Mouse (Mus musculus) forebrain, embryonic 13.5 days (tissue): ENCODE measurements around the gene Aamp. TPM values are rescaled to one million over a fixed set of nuclear protein-coding genes. Genes with fewer than 3 reads are reported as not detected.
"Not testable (repeated sequence)": the region's sequence is repeated elsewhere in the genome, so short reads cannot be mapped to it uniquely, and the experiment has no call there.

Experiments
- ATAC-seq: fragments of 200-750 bp; cut with Nextera tagmentation; 2 replicates; pipeline ENCODE4 v1.8.0; 2017
- H3K27ac ChIP-seq: fragments of 300-500 bp; sonication (generic); 2 replicates; pipeline ENCODE4 v1.5.1; 2015; ENCODE audit warnings: inconsistent platforms, mild to moderate bottlenecking, moderate library complexity
- H3K27me3 ChIP-seq: fragments of 300-500 bp; sonication (generic); 2 replicates; pipeline ENCODE4 v1.6.1; 2015; ENCODE audit warnings: mild to moderate bottlenecking, inconsistent platforms
- H3K36me3 ChIP-seq: fragments of 300-500 bp; sonication (generic); 2 replicates; pipeline ENCODE4 v1.6.1; 2015; ENCODE audit warnings: mild to moderate bottlenecking, inconsistent platforms; ENCODE audit not compliant: poor library complexity, severe bottlenecking
- H3K4me1 ChIP-seq: fragments of 300-500 bp; sonication (generic); 2 replicates; pipeline ENCODE4 v1.6.1; 2015; ENCODE audit warnings: inconsistent platforms
- H3K4me2 ChIP-seq: fragments of 300-500 bp; sonication (generic); 2 replicates; pipeline ENCODE4 v1.6.1; 2015; ENCODE audit warnings: inconsistent platforms, mild to moderate bottlenecking, moderate library complexity
- H3K4me3 ChIP-seq: fragments of 300-500 bp; sonication (generic); 2 replicates; pipeline ENCODE4 v1.5.1; 2015; ENCODE audit warnings: mild to moderate bottlenecking, inconsistent platforms
- H3K9ac ChIP-seq: fragments of 300-500 bp; sonication (generic); 2 replicates; pipeline ENCODE4 v1.6.1; 2015; ENCODE audit warnings: mild to moderate bottlenecking, inconsistent platforms
- H3K9me3 ChIP-seq: fragments of 300-500 bp; sonication (generic); replicated peaks from 2 replicates; pipeline ENCODE4 v1.6.1; 2016; ENCODE audit warnings: inconsistent platforms
- WGBS: fragments of 180-500 bp; shearing (Covaris S2); methylation state at CpG from one replicate; pipeline ENCODE4 v1.1.7; 2015; 5-methylcytosine and 5-hydroxymethylcytosine counted together
- polyA plus RNA-seq: library from polyadenylated mRNA; unstranded; fragments of >200 nt; fragmentation: Nextera tagmentation; extraction: Ambion mirVana; gene quantifications from 2 replicates; pipeline ENCODE4 v1.2.1, GENCODE M21; 2015

Gene Aamp
- polyA plus RNA-seq, 1 experiment from 2014 or later: 195 TPM

DNA sequence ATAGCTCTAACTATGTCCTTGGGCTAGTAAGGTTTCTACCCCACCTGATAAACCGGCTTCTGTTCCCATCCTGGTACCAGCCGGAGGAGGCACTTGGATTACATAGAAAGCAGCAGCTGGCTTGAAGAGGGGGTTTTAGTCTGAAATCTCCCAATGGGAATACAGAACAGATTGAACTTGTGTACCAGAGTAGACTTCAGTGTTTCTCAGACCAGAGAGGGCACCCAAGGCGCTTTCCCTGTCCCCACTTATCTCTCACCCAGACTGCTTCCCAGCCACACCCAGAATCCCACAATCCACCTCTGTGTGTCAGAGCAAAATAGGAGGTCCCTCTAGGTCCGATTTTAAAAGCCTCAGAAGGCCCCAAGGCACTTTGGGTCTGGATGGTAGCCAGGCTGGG lies 3.8 kb upstream of the Aamp start:
- Histone ChIP-seq H3K36me3 (peaks cover 36% of the 10 kb centered on the region), H3K9ac (no peak overlapping the region), H3K4me3 (no peak overlapping the region), H3K27me3 (no peaks in the 10 kb centered on the region), H3K9me3 (no peaks in the 10 kb centered on the region), H3K4me2 (no peak overlapping the region), H3K27ac (no peak overlapping the region), H3K4me1 (peaks cover 22% of the 10 kb centered on the region)
- 79% methylated on average over 4 of the region's 4 CpGs for WGBS
- no peak for ATAC-seq

DNA sequence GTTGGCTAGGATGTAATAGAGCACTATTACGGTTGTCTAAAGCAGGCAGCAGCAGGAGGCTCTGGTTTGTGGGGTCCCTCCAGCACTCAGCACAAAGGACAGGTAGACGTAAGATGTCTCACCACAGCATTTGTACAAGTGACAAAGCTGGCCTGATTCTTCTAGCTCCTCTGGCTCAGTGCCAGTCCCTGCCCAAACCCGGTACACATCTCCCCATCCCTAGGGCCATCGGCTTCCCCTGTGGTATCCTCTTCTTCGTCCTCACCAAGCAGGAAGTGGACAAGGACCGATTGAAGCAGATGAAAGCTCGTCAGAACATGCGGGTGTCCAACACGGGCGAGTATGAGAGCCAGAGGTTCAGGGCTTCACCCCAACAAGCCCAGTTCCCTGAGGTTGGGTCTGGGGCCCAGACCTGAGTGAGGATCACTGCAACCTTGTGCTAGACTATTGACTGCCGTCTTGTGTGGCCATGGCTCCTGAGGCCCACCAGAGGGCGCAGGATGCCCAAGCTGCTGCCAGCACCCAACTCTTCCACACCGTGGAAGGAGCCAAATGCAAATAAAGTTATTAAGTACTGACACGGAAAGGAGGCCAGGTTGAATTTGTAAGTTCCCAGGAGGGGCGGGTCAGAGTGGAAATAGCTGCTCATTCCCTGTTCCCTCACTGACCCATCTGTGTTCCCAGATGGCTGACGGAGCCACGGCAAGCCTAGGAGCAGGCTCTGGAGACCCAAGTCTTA lies 2.5 kb upstream of the Aamp start:
- H3K9me3 ChIP-seq, H3K27me3 ChIP-seq, H3K9ac ChIP-seq, H3K4me2 ChIP-seq, H3K4me3 ChIP-seq, ATAC-seq, H3K27ac ChIP-seq: not testable (repeated sequence)
- Histone ChIP-seq H3K4me1 (peaks cover 29% of the 10 kb centered on the region), H3K36me3 (peaks cover 40% of the 10 kb centered on the region)
- WGBS: 56% methylated on average over 16 of the region's 17 CpGs

DNA sequence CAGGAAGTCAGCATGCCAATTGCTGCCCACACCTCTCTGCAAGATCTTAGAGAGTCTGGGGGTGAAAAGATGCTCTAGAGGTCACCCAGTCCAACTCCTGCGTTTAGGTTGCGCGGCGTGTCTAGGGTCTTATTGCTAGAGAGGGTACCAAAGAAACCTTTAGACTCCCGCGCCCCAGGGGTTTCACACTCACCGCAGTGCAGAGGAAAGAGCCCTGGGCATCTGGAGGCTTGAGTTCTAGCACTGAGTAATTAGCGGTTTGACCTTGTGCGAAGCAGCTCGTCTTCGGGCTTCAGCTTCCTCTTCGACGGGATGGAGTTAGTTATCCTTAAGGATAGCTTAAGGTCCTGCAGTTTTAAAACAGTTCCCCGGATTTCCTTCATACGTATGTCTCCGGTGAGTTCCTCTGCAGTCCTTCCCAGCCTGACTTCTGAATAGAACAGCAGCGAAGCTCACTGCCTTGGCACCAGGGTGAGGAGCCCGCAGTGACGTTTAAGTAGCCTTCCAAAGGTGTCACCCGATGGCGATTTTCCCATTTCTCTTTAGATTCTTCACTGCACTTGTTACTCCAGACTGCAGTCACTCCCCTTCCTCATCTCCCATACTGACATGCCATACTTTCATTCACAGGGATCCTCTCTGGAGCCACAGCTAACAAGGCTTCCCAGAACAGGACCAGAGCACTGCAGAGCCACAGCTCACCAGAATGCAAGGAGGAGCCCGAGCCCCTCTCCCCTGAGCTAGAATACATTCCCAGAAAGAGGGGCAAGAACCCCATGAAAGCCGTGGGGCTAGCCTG lies 873 bp upstream of the Aamp start:
- H3K27ac ChIP-seq: no peak overlapping the region
- ATAC-seq: no peak
- H3K27me3 ChIP-seq: no peaks in the 10 kb centered on the region
- H3K9me3 ChIP-seq: no peaks in the 10 kb centered on the region
- peak overlapping the region; percentile 82 for H3K4me2 ChIP-seq
- 4% methylated on average over 23 of the region's 23 CpGs for WGBS
- H3K36me3 ChIP-seq: peaks cover 51% of the 10 kb centered on the region
- peaks cover 29% of the 10 kb centered on the region for H3K4me1 ChIP-seq
- H3K9ac ChIP-seq: peak overlapping the region; percentile 74
- peak overlapping the region; percentile 77 for H3K4me3 ChIP-seq

DNA sequence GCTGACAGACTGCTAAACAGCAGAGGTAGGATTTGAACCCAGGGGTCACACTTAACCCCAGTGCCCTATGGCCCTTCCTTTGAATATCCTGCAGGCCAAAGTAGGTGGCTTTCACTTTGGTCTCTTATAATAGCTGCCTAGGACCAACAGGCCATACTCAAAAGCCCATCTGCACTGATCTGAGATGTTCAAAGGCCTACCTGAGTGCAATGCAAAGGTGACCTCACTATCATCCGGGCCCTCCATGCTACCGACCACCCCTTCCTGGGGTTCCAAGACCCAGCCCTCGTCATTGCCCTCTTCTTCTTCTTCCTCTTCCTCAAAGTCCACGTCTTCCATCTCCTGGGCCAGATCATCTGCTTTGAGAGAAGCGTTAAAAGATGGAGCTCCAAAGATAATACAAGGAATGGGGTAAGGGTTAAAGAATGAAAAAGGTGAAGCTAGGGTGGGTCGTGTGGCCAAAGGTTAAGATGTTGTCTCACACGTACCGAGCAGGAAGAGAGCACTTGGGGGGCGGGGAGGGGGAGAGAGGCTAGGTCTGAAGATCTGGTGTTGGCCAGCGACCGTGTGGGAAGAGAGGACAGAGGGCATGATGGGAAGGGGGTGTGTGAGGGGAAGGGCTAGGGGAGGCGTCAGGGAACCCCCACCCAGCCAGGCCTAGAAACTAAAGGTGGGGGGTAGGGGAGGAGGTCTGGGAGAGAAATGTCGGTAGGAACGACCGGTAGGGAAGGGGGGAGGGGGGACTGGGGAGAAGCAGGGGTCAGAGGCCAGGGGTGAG lies 663 bp downstream of the Aamp start:
- ATAC-seq: peak; percentile 41
- 13% methylated on average over 15 of the region's 15 CpGs for WGBS
- Histone ChIP-seq H3K4me3 (peak overlapping the region; percentile 77), H3K9ac (peak overlapping the region; percentile 83), H3K36me3 (peaks cover 52% of the 10 kb centered on the region), H3K27ac (peak overlapping the region; percentile 31; the same call in 1 of the 2 replicates), H3K9me3 (no peaks in the 10 kb centered on the region), H3K27me3 (no peaks in the 10 kb centered on the region), H3K4me1 (peaks cover 21% of the 10 kb centered on the region), H3K4me2 (peak overlapping the region; percentile 88)

- peaks cover 48% of the 10 kb centered on the region for H3K36me3 ChIP-seq
- no peak for ATAC-seq
- H3K27ac ChIP-seq: no peak overlapping the region
- H3K4me2 ChIP-seq: peak overlapping the region; percentile 88; the same call in 1 of the 2 replicates
- no peak overlapping the region for H3K9ac ChIP-seq
- H3K4me3 ChIP-seq: no peak overlapping the region
- 91% methylated on average over 10 of the region's 10 CpGs for WGBS
- H3K4me1 ChIP-seq: peaks cover 21% of the 10 kb centered on the region
- H3K27me3 ChIP-seq: no peaks in the 10 kb centered on the region
- H3K9me3 ChIP-seq: no peaks in the 10 kb centered on the region
These were observed 1.5 kb downstream of the Aamp start for GRCm38 (mm10) chr1:74282896-74283625.

DNA sequence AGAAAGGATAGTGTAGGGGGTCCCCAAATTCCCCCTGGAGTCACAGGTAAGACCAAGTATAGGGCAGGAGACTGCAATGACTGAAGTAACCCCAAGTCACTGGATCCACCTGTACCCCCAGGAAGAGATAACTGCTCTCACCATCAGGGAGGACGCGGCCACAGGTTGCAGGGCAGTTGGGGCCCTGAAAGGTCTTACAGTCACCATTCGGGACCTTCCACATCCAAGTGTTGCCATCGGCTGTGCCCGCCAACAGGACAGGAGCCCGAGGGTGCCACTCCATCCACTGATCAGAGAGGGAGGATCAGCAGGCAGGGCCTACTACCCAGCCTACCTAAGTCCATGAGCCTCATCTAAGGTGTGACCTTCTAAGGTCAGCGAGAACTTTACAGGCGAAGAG lies 2.7 kb downstream of the Aamp start:
- H3K36me3 ChIP-seq: peaks cover 48% of the 10 kb centered on the region
- ATAC-seq: no peak
- no peak overlapping the region for H3K27ac ChIP-seq
- no peak overlapping the region for H3K9ac ChIP-seq
- H3K4me1 ChIP-seq: peaks cover 21% of the 10 kb centered on the region
- H3K9me3 ChIP-seq: no peaks in the 10 kb centered on the region
- 92% methylated on average over 8 of the region's 8 CpGs for WGBS
- no peak overlapping the region for H3K4me3 ChIP-seq
- no peak overlapping the region for H3K4me2 ChIP-seq
- H3K27me3 ChIP-seq: no peaks in the 10 kb centered on the region

GRCm38 (mm10) chr1:74281372-74281771 lies 3.2 kb downstream of the Aamp start:
- no peak overlapping the region for H3K27ac ChIP-seq

DNA sequence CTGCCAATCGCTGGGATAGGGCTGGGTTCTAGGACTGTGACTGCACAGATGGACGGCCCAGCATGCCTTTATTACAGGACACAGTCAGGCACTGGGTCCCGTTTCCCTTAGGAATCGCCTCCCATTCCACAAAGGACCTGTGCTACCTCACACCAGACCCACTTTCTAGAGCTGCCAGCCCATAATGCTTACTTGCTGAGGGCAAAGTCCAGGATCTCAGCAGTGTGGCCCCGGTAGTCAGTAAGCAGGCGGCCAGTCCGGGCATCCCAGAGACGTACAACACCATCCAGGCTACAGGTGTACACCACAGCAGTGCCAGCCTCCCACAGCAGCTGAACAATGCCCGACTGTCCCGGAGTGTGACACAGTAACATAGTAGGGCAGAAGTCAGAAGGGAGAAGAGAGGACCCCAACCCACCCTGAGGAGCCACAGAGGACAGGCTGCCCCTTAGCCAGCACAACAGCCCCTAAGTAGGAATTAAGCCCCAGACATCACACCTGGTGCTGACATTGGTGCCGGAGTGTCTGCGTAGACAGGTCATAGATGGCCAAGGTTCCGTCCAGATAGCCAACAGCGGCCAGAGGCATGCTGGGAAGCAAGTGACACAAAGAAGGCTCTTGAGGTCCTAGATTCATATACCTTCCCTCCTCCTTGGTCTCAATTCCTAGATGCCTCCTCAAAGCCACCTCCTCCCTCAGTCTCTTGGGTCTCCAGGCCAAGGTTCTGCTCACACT lies 3.8 kb downstream of the Aamp start:
- no peak for ATAC-seq
- no peak overlapping the region for H3K9ac ChIP-seq
- no peak overlapping the region for H3K27ac ChIP-seq
- no peaks in the 10 kb centered on the region for H3K9me3 ChIP-seq
- peaks cover 18% of the 10 kb centered on the region for H3K4me1 ChIP-seq
- H3K4me3 ChIP-seq: no peak overlapping the region
- H3K4me2 ChIP-seq: no peak overlapping the region
- 94% methylated on average over 14 of the region's 14 CpGs for WGBS
- peaks cover 48% of the 10 kb centered on the region for H3K36me3 ChIP-seq
- H3K27me3 ChIP-seq: no peaks in the 10 kb centered on the region

More at GRCm38 (mm10) chr1:74281372-74281771, 3.2 kb downstream of the Aamp start:
- no peaks in the 10 kb centered on the region for H3K9me3 ChIP-seq
- ATAC-seq: no peak
- no peak overlapping the region for H3K4me3 ChIP-seq
- 82% methylated on average over 2 of the region's 2 CpGs for WGBS
- peaks cover 48% of the 10 kb centered on the region for H3K36me3 ChIP-seq
- no peak overlapping the region for H3K4me2 ChIP-seq
- H3K9ac ChIP-seq: no peak overlapping the region
- no peaks in the 10 kb centered on the region for H3K27me3 ChIP-seq
- peaks cover 21% of the 10 kb centered on the region for H3K4me1 ChIP-seq

GRCm38 (mm10) chr1:74278988-74279387 lies 5.5 kb downstream of the Aamp start:
- Histone ChIP-seq H3K4me3 (no peak overlapping the region), H3K36me3 (peaks cover 48% of the 10 kb centered on the region), H3K27me3 (no peaks in the 10 kb centered on the region), H3K27ac (no peak overlapping the region), H3K9ac (no peak overlapping the region), H3K4me2 (no peak overlapping the region), H3K9me3 (no peaks in the 10 kb centered on the region), H3K4me1 (peaks cover 14% of the 10 kb centered on the region)
- WGBS: 88% methylated on average over 11 of the region's 11 CpGs
- ATAC-seq: no peak

- Histone ChIP-seq H3K27ac (no peak within 1 kb of the TSS), H3K4me2 (no peak within 1 kb of the TSS), H3K4me3 (no peak within 1 kb of the TSS), H3K27me3 (no peaks in the 10 kb centered on the region), H3K36me3 (peaks cover 48% of the 10 kb centered on the region), H3K9me3 (no peaks in the 10 kb centered on the region), H3K9ac (no peak within 1 kb of the TSS), H3K4me1 (peaks cover 9% of the 10 kb centered on the region)
- no peak for ATAC-seq
- 91% methylated on average over 10 of the region's 10 CpGs for WGBS
These were observed 6.0 kb downstream of the Aamp start, which contains the start of gene Gpbar1 for GRCm38 (mm10) chr1:74278538-74278937. Gene Gpbar1 (plus strand): TSS chr1:74278550.
